Mouse (Mus musculus) stomach, postnatal 0 days (tissue): ENCODE data around the gene Rab11fip4.

Experiments used
- CTCF ChIP-seq: IDR thresholded peaks from 2 replicates; pipeline ENCODE4 v1.5.1; 2016; ENCODE audit warnings: antibody characterized with exemption, low read depth, mild to moderate bottlenecking, moderate library complexity
- EP300 ChIP-seq: optimal IDR thresholded peaks from 2 replicates; pipeline ENCODE3; 2016; ENCODE audit warnings: antibody characterized with exemption

- TF ChIP-seq CTCF (no peak), EP300 (no peak)
Measured at GRCm38 (mm10) chr11:79652921-79653575, 62.0 kb downstream of the Rab11fip4 start.
